Mouse (Mus musculus): ENCODE data around the gene Gm10352. TPM values are rescaled to one million over a fixed set of nuclear protein-coding genes. Genes with fewer than 3 reads are reported as not detected.
"Not testable (repeated sequence)": the region's sequence is repeated elsewhere in the genome, so short reads cannot be mapped to it uniquely, and the experiment has no call there.

The Gm10352 gene
- total RNA-seq (2017): not detected in 2 replicates

GRCm38 (mm10) chrY:2900689-2901088 lies at the start of gene Gm10352:
Gm10352 (plus strand) TSS chrY:2900989.
- not testable (repeated sequence) for ATAC-seq (replicated peaks; ENCODE audit: low read depth, poor library complexity, severe bottlenecking)

GRCm38 (mm10) chrY:2932282-2932681 lies 31.5 kb downstream of the Gm10352 start, which contains the start of gene Gm29289:
Gm29289 (plus strand) TSS chrY:2932582.
- not testable (repeated sequence) for ATAC-seq (replicated peaks; ENCODE audit: low read depth, poor library complexity, severe bottlenecking)

Other genes with a start within 250 kb of the Gm10352 start
- not detected in 2 replicates for gene Sry, start 237.3 kb upstream of the Gm10352 start, total RNA-seq (2017)
- not detected in 2 replicates for gene H2al2b, start 180.3 kb upstream of the Gm10352 start, total RNA-seq (2017)
- not detected in 2 replicates for gene Gm4064, start 104.8 kb upstream of the Gm10352 start, total RNA-seq (2017)
- gene Rbmy, start 70.3 kb upstream of the Gm10352 start, total RNA-seq (2017): not detected in 2 replicates
- gene Gm10256, start 70.3 kb upstream of the Gm10352 start, total RNA-seq (2017): not detected in 2 replicates
- not detected in 2 replicates for gene Gm29289, start 31.6 kb downstream of the Gm10352 start, total RNA-seq (2017)

All from common myeloid progenitor, adult 5-6 weeks (primary cell).